ENCODE assay signal across 16 mouse cellular contexts in the genomic region with DNA sequence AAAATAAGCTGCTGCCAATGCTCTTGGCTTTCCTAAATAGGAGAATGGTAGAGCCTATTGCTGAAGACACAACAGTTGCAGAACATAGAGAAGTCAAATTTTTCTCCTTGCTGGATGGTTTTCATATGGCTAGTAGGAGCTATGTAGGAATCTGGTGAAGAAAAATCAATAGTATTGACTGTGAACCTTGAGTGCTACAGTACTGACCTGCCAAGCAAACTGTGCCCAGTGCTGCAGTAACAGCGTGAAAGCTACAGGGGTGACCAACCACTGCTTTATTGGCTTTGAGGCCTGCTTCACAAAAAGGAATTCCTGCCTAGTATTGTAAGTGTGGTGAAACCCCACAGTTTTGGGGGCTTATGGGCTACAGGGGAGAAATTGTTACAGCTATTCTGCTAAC.
"Had no signal": no experiment of that assay in that cellular context is flagged by ENCODE, and none has a peak within 500 bp of the region (broad histone marks: within the 10 kb centered on the region; RNA-seq: fewer than 3 reads in every experiment).

No protein-coding gene starts in this region.

- H3K27ac ChIP-seq: neural tube, embryonic 12.5 days; neural tube, embryonic 13.5 days; neural tube, embryonic 15.5 days; stomach, embryonic 15.5 days; stomach, postnatal 0 days had no signal

- H3K4me1 ChIP-seq: neural tube, embryonic 13.5 days; neural tube, embryonic 15.5 days; stomach, embryonic 15.5 days had no signal

- H3K9me3 ChIP-seq: neural tube, embryonic 12.5 days; neural tube, embryonic 15.5 days; stomach, embryonic 15.5 days had no signal

- H3K36me3 ChIP-seq: neural tube, embryonic 12.5 days; neural tube, embryonic 13.5 days; neural tube, embryonic 15.5 days; stomach, embryonic 15.5 days had no signal

- DNase-seq: right cerebral cortex, adult 18-20 months; right cerebral cortex, postnatal 14 days; right cerebral cortex, postnatal 25 days; right cerebral cortex, postnatal 4 days; spleen, adult 18-20 months; thymus, adult 18-20 months; thymus, adult 2 months; thymus, postnatal 14 days; thymus, postnatal 25 days; thymus, postnatal 36 days; thymus, postnatal 4 days had no signal

- H3K9ac ChIP-seq: neural tube, embryonic 12.5 days; neural tube, embryonic 13.5 days; neural tube, embryonic 15.5 days; stomach, embryonic 15.5 days had no signal

- H3K4me3 ChIP-seq: neural tube, embryonic 12.5 days; neural tube, embryonic 13.5 days; neural tube, embryonic 15.5 days; stomach, embryonic 15.5 days had no signal

- H3K4me2 ChIP-seq: neural tube, embryonic 12.5 days; neural tube, embryonic 13.5 days; neural tube, embryonic 15.5 days; stomach, embryonic 15.5 days had no signal

- H3K27me3 ChIP-seq: neural tube, embryonic 12.5 days; neural tube, embryonic 13.5 days; neural tube, embryonic 15.5 days; stomach, embryonic 15.5 days had no signal
